Mouse (Mus musculus) cerebellum, adult 2 months (tissue): ENCODE measurements around the gene Thumpd3.

ENCODE experiments used
- CTCF ChIP-seq: fragments of 200-500 bp; IDR thresholded peaks from 2 replicates; pipeline ENCODE4 v1.5.1; 2011; ENCODE audit warnings: low read depth, mild to moderate bottlenecking, control low read depth, low read length, moderate library complexity, borderline replicate concordance; ENCODE audit not compliant: insufficient read depth
- POLR2A ChIP-seq: fragments of 200-500 bp; IDR thresholded peaks from 2 replicates; pipeline ENCODE4 v1.6.1; 2011; ENCODE audit warnings: low read length, control low read depth, borderline replicate concordance; ENCODE audit not compliant: insufficient read depth

- TF ChIP-seq POLR2A (no peak), CTCF (no peak)
Observed at GRCm38 (mm10) chr6:113032121-113032520, 13.9 kb upstream of the Thumpd3 start.
